Mouse (Mus musculus) macrophage (primary cell): ENCODE measurements around the gene Pde4d. TPM values are rescaled to one million over a fixed set of nuclear protein-coding genes. Genes with fewer than 3 reads are reported as not detected.

ENCODE experiments used
- H3K27ac ChIP-seq: fragments of 350-480 bp; formaldehyde crosslinking; 2 replicates; pipeline ENCODE4 v1.9.0; 2021
- H3K36me3 ChIP-seq: fragments of 350-480 bp; formaldehyde crosslinking; 2 replicates; pipeline ENCODE4 v1.9.0; 2021; ENCODE audit errors: inconsistent target
- H3K4me3 ChIP-seq: fragments of 350-480 bp; formaldehyde crosslinking; 2 replicates; pipeline ENCODE4 v1.9.0; 2021; ENCODE audit errors: inconsistent target
- H3K79me2 ChIP-seq: fragments of 350-480 bp; formaldehyde crosslinking; 2 replicates; pipeline ENCODE4 v1.9.0; 2021; ENCODE audit errors: inconsistent target
- WGBS: methylation state at CpG from one replicate; pipeline ENCODE4 v1.1.7; 2026; ENCODE audit warnings: inconsistent platforms; ENCODE audit not compliant: missing documents; 5-methylcytosine and 5-hydroxymethylcytosine counted together
- polyA plus RNA-seq: library from polyadenylated mRNA; stranded (reverse); fragments of 250-400 nt; gene quantifications from 3 replicates; pipeline ENCODE4 v1.2.4, GENCODE M21; 2018; ENCODE audit warnings: inconsistent platforms

The Pde4d gene
- polyA plus RNA-seq, 1 experiment from 2014 or later = 0.82 TPM

DNA sequence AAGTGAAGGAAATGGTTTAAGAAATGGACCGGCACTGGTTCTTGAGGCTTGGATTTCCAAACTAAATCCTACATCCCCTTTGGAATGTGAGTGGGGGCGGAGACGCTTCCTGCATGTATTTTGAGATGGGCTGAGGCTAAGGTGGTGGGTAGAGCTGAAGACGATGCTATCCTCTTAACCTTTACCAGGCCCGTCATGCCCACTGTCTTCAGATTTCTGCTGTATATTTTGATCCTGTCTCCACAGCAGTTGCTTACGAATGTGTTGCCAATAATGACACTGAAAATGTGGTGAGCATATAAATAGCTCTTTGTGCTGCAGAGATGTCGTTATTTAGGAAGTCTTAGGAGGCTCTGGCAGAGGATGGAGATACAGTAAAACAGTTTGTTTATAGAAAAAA is 904.3 kb downstream of the Pde4d start:
- 89% methylated on average over 7 of the region's 7 CpGs for WGBS
- H3K79me2 ChIP-seq = no peaks in the 10 kb centered on the region
- no peak overlapping the region for H3K27ac ChIP-seq
- H3K4me3 ChIP-seq = no peak overlapping the region
- no peaks in the 10 kb centered on the region for H3K36me3 ChIP-seq

DNA sequence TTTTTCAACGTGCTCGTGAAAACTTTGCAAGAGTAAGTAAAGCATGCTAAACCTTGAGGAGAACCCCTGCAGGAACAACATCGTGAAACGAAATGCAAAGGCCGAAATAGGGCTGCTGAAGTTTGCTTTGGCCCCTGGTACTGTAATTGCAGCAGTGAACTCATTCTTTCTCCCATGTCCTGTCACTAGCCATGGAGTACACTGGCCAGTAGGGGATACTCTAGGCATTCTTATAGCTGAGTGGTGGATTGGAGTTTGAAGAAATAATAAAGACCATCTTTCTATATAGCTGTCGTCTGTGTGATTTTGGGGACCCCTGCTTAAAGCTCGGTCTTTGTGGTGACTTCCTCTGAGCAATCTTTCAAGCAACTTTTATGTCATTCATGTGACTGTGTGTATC is 906.5 kb downstream of the Pde4d start:
- Histone ChIP-seq H3K4me3 (no peak overlapping the region), H3K36me3 (no peaks in the 10 kb centered on the region), H3K27ac (no peak overlapping the region), H3K79me2 (no peaks in the 10 kb centered on the region)
- 80% methylated on average over 7 of the region's 7 CpGs for WGBS

DNA sequence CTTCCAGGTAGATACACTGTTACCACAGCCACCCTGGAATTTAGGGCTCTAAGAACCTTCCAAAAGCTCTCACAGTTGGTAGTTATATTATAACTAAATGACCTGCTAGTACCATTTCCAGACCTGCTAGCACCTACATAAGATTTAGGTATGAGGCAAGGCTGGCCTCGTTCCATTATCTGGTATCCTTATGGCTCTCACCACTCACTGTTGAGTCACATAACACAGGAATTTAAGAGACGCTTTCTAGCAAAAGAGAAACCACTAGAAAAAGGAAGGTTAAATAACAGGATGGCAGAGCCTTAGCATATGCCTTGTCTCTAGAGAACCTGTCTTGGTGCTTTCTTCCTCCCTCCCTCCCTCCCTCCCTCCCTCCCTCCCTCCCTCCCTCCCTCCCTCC is 910.2 kb downstream of the Pde4d start:
- Histone ChIP-seq H3K4me3 (no peak overlapping the region), H3K27ac (no peak overlapping the region), H3K36me3 (no peaks in the 10 kb centered on the region), H3K79me2 (no peaks in the 10 kb centered on the region)
- WGBS = 36% methylated on average over 2 of the region's 2 CpGs

DNA sequence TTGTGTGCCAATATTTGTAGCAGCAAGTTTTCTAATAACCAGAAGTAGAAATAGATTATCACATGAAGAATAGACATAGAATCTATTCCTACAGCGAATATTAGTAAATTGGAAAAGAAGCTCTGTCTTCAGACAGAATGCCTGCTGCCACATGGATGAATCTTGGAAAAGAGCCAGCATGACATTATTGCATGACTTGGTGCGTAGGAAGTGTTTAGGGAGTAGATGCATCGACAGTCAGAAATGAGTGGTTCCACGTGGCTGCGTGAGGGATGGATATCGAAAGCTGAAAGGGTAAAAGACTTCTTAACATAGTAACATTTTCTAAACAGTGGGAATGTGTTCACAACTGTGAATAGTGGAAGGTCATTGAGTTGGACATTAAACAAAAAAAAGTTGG is 912.6 kb downstream of the Pde4d start:
- 94% methylated on average over 6 of the region's 6 CpGs for WGBS
- Histone ChIP-seq H3K79me2 (no peaks in the 10 kb centered on the region), H3K4me3 (no peak overlapping the region), H3K36me3 (no peaks in the 10 kb centered on the region), H3K27ac (no peak overlapping the region)

DNA sequence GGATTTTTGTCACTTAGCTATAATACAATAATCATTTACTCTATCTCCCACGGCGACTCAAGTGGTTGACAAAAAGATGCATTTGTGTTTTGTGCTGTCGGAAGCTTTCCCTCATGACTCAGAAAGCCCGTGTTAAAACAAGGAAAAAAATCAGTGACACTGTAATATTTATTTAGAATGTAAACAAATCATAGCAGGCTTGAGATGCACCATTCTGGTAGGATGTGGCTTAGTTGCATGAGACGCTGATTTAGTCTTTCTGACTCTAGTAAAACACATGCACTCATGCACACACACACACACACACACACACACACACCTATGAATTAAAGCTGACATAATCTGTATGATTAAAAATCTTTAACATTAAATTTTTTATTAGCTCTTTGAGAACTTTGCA is 924.7 kb downstream of the Pde4d start:
- no peaks in the 10 kb centered on the region for H3K79me2 ChIP-seq
- no peak overlapping the region for H3K4me3 ChIP-seq
- no peak overlapping the region for H3K27ac ChIP-seq
- 92% methylated on average over 5 of the region's 5 CpGs for WGBS
- H3K36me3 ChIP-seq = no peaks in the 10 kb centered on the region

DNA sequence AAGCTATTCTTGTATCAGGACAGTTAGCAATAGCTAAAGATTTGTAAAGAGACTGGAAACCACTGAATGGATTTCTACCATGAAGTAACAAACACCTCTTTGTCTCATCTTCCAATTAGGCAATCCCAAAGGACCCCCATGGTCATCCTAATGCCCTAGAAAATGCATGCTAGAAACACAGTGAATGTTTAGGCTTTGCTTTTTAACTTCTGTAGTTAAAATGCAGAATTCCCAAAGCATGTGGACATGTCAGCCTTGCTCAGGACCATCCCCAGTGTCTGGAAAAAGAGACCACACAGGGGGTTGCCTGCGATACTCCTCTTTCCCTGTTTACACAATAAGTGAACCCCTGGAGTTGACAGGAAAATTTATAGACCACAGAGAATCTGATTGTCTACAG is 926.9 kb downstream of the Pde4d start:
- no peaks in the 10 kb centered on the region for H3K79me2 ChIP-seq
- no peak overlapping the region for H3K27ac ChIP-seq
- no peak overlapping the region for H3K4me3 ChIP-seq
- H3K36me3 ChIP-seq = no peaks in the 10 kb centered on the region
- WGBS = 89% methylated on average over 1 of the region's 1 CpGs

DNA sequence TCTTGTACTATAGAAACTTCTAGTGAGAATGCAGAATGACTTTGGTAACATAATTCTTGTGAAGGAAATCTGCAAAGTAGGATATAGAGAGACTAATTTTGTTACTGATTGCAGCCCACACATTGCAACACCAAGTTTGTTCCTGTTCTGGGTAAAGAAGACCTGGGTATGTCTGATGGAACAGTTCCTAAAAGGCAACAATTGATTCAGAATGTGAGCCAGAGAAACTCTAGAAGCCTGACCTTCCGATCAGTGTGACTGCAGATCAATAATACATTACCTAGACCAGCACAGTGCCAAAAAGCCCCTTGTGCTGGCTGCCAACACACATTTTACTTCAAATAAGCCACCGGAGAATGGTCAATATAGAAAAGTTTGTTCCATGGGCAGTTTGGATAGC is 930.4 kb downstream of the Pde4d start:
- Histone ChIP-seq H3K27ac (no peak overlapping the region), H3K79me2 (no peaks in the 10 kb centered on the region), H3K36me3 (no peaks in the 10 kb centered on the region), H3K4me3 (no peak overlapping the region)
- WGBS = 88% methylated on average over 2 of the region's 2 CpGs

DNA sequence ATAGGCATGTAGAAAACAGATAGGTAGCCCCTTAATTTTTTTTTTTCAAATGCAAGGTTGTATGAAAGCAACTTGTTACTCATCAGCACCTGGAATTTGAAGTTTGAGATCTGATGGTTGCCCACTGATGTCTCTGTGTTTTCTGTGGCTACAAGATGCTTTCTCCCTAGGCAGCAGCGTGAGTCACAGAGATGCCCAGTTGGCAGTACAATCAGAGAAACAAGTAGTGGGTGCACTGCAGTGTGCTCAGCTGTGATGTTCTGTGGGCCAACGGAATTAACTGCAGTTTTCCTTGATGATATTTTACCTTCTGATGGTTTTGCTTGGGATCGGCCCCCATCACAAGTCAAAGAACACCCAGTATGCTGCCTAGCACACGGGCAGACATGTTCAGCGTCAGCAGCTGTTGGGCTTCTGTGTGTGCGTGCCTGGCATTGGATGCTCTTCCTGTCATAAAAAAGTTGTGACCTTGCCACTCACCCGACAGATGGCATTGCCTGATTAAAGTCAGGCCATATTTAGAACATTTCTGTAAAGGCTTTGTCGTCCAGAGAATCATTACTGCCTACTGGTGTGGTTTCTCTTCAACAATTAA is 939.0 kb downstream of the Pde4d start:
- Histone ChIP-seq H3K4me3 (no peak overlapping the region), H3K27ac (no peak overlapping the region), H3K36me3 (no peaks in the 10 kb centered on the region), H3K79me2 (no peaks in the 10 kb centered on the region)
- WGBS = 38% methylated on average over 8 of the region's 8 CpGs

DNA sequence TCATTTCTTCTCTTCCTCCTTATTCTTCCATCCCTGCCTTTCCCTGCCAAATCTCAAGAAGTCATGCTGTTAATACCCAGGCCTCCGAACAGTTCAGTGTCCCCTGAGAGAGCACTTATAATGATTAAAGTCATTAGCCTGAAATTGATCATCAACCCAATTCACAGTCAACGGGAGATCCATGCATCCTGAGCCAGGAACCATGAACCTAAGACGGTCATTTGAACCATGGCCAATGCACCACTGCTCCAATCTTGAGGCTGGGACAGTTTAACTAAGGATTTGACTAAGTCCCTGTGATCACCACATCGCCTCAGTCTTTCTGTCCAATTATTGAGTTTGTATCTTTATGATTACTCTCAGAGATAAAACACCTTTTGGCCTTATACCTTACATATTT is 952.6 kb downstream of the Pde4d start:
- Histone ChIP-seq H3K79me2 (no peaks in the 10 kb centered on the region), H3K27ac (no peak overlapping the region), H3K36me3 (no peaks in the 10 kb centered on the region), H3K4me3 (no peak overlapping the region)
- WGBS = 92% methylated on average over 4 of the region's 4 CpGs

DNA sequence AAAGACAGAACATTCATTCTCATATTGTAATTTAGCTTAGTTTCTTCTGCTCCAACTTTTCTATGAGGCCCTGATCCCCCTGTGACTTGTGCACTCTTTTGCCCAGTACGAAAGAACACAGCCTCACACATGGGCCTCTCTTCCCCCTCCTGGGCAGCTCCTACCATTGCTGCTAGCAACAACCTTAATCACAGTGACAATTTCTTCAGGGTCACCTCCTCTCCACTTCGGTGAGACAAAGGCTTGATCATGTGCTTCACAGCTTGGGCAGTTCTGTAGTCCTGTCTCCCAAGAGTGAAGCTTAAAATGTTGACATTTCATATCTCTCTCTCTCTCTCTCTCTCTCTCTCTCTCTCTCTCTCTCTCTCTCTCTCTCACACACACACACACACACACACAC is 953.2 kb downstream of the Pde4d start:
- no peak overlapping the region for H3K4me3 ChIP-seq
- WGBS = 100% methylated on average over 2 of the region's 2 CpGs
- H3K27ac ChIP-seq = no peak overlapping the region
- no peaks in the 10 kb centered on the region for H3K36me3 ChIP-seq
- no peaks in the 10 kb centered on the region for H3K79me2 ChIP-seq

DNA sequence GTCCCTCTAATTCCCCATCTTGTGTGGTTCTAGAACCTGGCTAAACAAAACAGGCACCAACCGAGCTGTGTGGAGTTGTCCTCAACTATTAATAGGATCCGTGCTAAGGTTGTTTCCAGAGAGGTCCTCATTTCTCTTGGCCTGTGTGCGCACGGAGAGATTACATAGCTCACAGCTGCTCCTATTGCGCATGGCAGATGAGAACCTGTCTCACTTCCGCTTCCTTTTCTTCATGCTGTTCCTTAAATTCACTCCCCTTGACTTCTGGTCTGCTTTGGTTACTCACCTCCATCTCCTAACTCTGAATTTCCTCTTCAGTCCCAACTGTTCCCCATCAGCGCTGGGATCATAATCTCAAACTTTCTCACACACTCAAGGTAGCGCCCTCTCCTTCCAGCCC is 956.6 kb downstream of the Pde4d start:
- 64% methylated on average over 8 of the region's 8 CpGs for WGBS
- no peaks in the 10 kb centered on the region for H3K36me3 ChIP-seq
- no peak overlapping the region for H3K4me3 ChIP-seq
- no peaks in the 10 kb centered on the region for H3K79me2 ChIP-seq
- no peak overlapping the region for H3K27ac ChIP-seq

DNA sequence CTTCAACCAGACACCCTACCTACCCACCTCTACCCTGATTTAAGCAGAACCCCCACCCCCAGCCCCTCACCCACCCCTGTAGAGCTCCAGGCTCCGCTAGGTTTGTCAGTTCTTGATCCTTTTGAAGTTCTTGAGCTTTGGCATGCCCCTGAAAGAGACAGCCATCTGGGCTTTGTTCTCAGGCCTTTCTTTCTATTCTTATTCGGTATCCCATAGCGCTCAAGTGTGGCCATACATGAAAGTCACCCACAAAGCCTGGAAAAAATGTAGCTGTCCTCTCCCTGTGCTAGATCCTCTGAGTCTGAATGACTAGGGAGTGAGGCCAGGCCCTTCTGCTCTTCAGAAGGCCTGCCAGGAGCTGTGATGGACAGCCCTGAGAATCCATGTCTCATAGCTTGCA is 957.6 kb downstream of the Pde4d start:
- Histone ChIP-seq H3K79me2 (no peaks in the 10 kb centered on the region), H3K4me3 (no peak overlapping the region), H3K36me3 (no peaks in the 10 kb centered on the region), H3K27ac (no peak overlapping the region)
- 97% methylated on average over 3 of the region's 3 CpGs for WGBS

DNA sequence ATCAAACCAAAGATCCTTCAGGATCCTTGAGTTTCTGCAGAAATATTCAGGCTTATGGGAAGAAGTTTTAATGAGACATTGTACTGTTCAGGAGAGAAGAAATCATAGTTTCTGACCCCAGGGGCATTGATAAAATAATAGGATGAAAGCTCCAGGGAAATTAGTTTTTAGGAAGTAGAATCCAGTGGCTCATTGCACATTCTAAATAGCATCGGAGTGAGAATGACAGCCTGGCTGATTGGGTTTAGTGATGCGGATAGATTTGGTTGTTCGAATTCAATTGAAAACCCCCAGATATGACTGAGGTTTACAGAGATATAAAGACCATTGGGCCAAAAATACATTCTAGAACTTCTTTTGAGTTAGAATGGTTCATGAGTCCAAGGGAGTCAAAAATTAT is 970.7 kb downstream of the Pde4d start:
- no peak overlapping the region for H3K27ac ChIP-seq
- H3K4me3 ChIP-seq = no peak overlapping the region
- 97% methylated on average over 3 of the region's 3 CpGs for WGBS
- H3K79me2 ChIP-seq = no peaks in the 10 kb centered on the region
- no peaks in the 10 kb centered on the region for H3K36me3 ChIP-seq

DNA sequence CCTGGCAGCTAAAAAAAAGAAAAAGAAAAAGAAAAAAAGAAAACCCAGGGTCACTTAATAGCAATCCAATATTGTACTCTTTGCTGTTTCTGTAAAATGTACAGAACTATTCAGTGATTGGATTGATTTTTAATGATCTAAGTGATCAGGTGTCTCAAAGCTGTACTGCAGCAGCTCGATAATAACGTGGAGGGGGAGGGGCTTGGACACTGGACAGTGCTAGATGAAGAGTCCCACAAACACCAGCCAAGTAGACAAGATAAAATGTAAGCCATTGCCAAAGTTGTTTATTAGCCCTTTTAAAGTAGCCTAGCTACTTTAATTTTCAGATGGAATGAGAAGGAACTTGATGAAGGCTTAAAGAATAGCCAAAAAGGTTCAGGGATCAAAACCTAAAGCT is 975.2 kb downstream of the Pde4d start:
- H3K36me3 ChIP-seq = no peaks in the 10 kb centered on the region
- no peak overlapping the region for H3K4me3 ChIP-seq
- no peak overlapping the region for H3K27ac ChIP-seq
- WGBS = 100% methylated on average over 2 of the region's 2 CpGs
- H3K79me2 ChIP-seq = no peaks in the 10 kb centered on the region

DNA sequence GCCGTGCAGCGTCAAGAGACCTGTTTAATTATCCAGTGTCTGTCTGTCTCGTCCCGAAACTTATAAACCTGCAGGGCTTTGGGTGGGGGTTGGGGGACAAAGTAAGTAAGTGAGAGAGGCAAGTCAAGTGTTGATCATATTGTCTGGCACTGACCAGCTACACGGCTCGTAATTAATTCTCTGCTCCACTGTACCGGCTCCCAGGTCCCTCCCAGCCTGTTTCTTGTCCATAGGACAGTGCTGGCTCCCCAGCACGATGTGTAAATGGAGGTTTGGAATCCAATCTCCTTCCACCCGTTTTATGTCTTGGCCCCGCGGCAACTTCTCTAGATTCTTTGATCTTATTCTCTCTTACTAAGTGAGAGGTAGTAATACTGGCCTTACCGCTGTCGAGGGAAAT is 975.8 kb downstream of the Pde4d start:
- WGBS = 94% methylated on average over 13 of the region's 13 CpGs
- Histone ChIP-seq H3K79me2 (no peaks in the 10 kb centered on the region), H3K27ac (no peak overlapping the region), H3K4me3 (no peak overlapping the region), H3K36me3 (no peaks in the 10 kb centered on the region)

DNA sequence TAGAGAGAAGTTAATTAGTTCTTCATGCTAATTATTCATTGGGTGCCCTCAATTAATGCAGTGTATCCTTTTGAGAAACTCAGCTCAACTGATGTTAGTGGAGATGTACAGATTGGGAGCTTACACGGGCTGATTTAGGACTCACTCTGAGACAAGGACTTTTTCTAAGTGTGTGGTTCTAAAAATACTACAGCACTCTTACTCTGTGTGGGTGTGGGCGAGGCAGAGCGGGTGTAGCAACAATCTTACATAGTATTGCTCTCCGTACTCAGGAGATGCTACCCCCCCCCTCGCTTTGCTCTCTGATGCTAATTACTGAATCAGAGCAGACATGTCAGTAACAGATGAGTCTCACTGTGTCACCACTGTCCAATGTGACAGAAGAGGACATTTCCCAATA is 976.3 kb downstream of the Pde4d start:
- Histone ChIP-seq H3K4me3 (no peak overlapping the region), H3K27ac (no peak overlapping the region), H3K36me3 (no peaks in the 10 kb centered on the region), H3K79me2 (no peaks in the 10 kb centered on the region)
- WGBS = 92% methylated on average over 5 of the region's 5 CpGs
